Mouse (Mus musculus) MEL (cell line): ENCODE data around the gene Itga5. TPM values are rescaled to one million over a fixed set of nuclear protein-coding genes. Genes with fewer than 3 reads are reported as not detected.

Experiments used
- DNase-seq: peaks from one replicate; pipeline ENCODE4 v3.0.0; 2011; ENCODE audit warnings: low read depth, low spot score
- H3K27ac ChIP-seq: 2 replicates; pipeline ENCODE4 v1.5.1; 2012; ENCODE audit warnings: low read depth, mild to moderate bottlenecking, control low read depth, low read length, moderate library complexity; ENCODE audit not compliant: control insufficient read depth
- H3K27me3 ChIP-seq, 2 experiments: fragments of 150-350 bp in 1 of 2; sonication (generic) in 1 of 2; 2 replicates each; pipeline ENCODE4 v1.6.1; 2012; ENCODE audit warnings: low read length in 2 of 2, mild to moderate bottlenecking in 2 of 2, improper control_type of control experiment in 1 of 2, moderate library complexity in 1 of 2; ENCODE audit not compliant: insufficient read depth in 2 of 2, control insufficient read depth in 1 of 2
- H3K36me3 ChIP-seq, 2 experiments: 2 replicates each; pipeline ENCODE4 v1.6.1; 2012 to 2014; ENCODE audit warnings: low read length in 2 of 2, improper control_type of control experiment in 1 of 2, inconsistent platforms in 1 of 2, mild to moderate bottlenecking in 1 of 2; ENCODE audit not compliant: insufficient read depth in 2 of 2, control insufficient read depth in 1 of 2
- H3K4me1 ChIP-seq, 2 experiments: fragments of 150-350 bp in 1 of 2; sonication (generic) in 1 of 2; 2 replicates each; pipeline ENCODE4 v1.6.1; 2012; ENCODE audit warnings: low read length in 2 of 2, improper control_type of control experiment in 1 of 2, mild to moderate bottlenecking in 1 of 2; ENCODE audit not compliant: insufficient read depth in 2 of 2, control insufficient read depth in 1 of 2
- H3K4me3 ChIP-seq, 2 experiments: fragments of 150-350 bp in 1 of 2; sonication (generic) in 1 of 2; 2 replicates each; pipeline ENCODE4 v1.5.1; 2012; ENCODE audit warnings: low read depth in 2 of 2, low read length in 2 of 2, mild to moderate bottlenecking in 2 of 2, moderate library complexity in 2 of 2, control low read depth in 1 of 2, improper control_type of control experiment in 1 of 2; ENCODE audit not compliant: control insufficient read depth in 1 of 2, insufficient read depth in 1 of 2
- H3K79me2 ChIP-seq: 2 replicates; pipeline ENCODE4 v1.6.1; 2012; ENCODE audit warnings: mild to moderate bottlenecking, low read length, moderate library complexity; ENCODE audit not compliant: control insufficient read depth, poor library complexity, insufficient read depth
- H3K9ac ChIP-seq: 2 replicates; pipeline ENCODE4 v1.6.1; 2012; ENCODE audit warnings: low read depth, mild to moderate bottlenecking, control low read depth, low read length, moderate library complexity; ENCODE audit not compliant: control insufficient read depth, poor library complexity, severe bottlenecking
- H3K9me3 ChIP-seq: fragments of 150-350 bp; sonication (generic); replicated peaks from 2 replicates; pipeline ENCODE4 v1.6.1; 2012; ENCODE audit warnings: mild to moderate bottlenecking, low read length, improper control_type of control experiment, moderate library complexity; ENCODE audit not compliant: insufficient read depth
- CHD1 ChIP-seq: IDR thresholded peaks from 2 replicates; pipeline ENCODE4 v1.6.1; 2012; ENCODE audit warnings: low read depth, mild to moderate bottlenecking, inconsistent platforms, low read length, improper control_type of control experiment
- CHD2 ChIP-seq: IDR thresholded peaks from 2 replicates; pipeline ENCODE4 v1.6.1; 2011; ENCODE audit warnings: low read length, improper control_type of control experiment
- CTCF ChIP-seq, 3 experiments: IDR thresholded peaks in 2 of 3; conservative IDR thresholded peaks in 1 of 3; 2 replicates each; pipeline ENCODE4 v1.5.1; 2011 to 2012; ENCODE audit warnings: low read length in 3 of 3, low read depth in 2 of 3, mild to moderate bottlenecking in 2 of 3, improper control_type of control experiment in 1 of 3, inconsistent platforms in 1 of 3, mixed read lengths in 1 of 3, moderate library complexity in 1 of 3; ENCODE audit not compliant: control insufficient read depth in 1 of 3, insufficient read depth in 1 of 3, poor library complexity in 1 of 3, severe bottlenecking in 1 of 3
- EP300 ChIP-seq, 2 experiments: IDR thresholded peaks; 2 replicates each; pipeline ENCODE4 v1.6.1; 2011; ENCODE audit warnings: improper control_type of control experiment in 2 of 2, low read length in 2 of 2, low read depth in 1 of 2, mild to moderate bottlenecking in 1 of 2
- ETS1 ChIP-seq: IDR thresholded peaks from 2 replicates; pipeline ENCODE4 v1.6.1; 2012; ENCODE audit warnings: low read depth, mild to moderate bottlenecking, inconsistent platforms, low read length, improper control_type of control experiment, moderate library complexity
- GATA1 ChIP-seq: IDR thresholded peaks from 2 replicates; pipeline ENCODE4 v1.6.1; 2011; ENCODE audit warnings: low read depth, low read length, improper control_type of control experiment
- KAT2A ChIP-seq: conservative IDR thresholded peaks from 2 replicates; pipeline ENCODE4 v1.6.1; 2012; ENCODE audit warnings: low read depth, low read length, improper control_type of control experiment, inconsistent platforms
- MAX ChIP-seq: IDR thresholded peaks from 2 replicates; pipeline ENCODE4 v1.6.1; 2011; ENCODE audit warnings: low read length, improper control_type of control experiment
- MXI1 ChIP-seq: IDR thresholded peaks from 2 replicates; pipeline ENCODE4 v1.6.1; 2011; ENCODE audit warnings: mild to moderate bottlenecking, low read depth, low read length, improper control_type of control experiment
- MYB ChIP-seq: IDR thresholded peaks from 2 replicates; pipeline ENCODE4 v1.6.1; 2011; ENCODE audit warnings: mild to moderate bottlenecking, low read depth, low read length, improper control_type of control experiment
- NELFE ChIP-seq: IDR thresholded peaks from 2 replicates; pipeline ENCODE4 v1.6.1; 2011; ENCODE audit warnings: low read depth, low read length, improper control_type of control experiment
- NRF1 ChIP-seq: IDR thresholded peaks from 2 replicates; pipeline ENCODE4 v1.6.1; 2014; ENCODE audit warnings: low read depth, mild to moderate bottlenecking, inconsistent platforms, low read length, improper control_type of control experiment, moderate library complexity; ENCODE audit not compliant: poor library complexity, insufficient read depth, severe bottlenecking
- POLR2AphosphoS5 ChIP-seq: IDR thresholded peaks from 2 replicates; pipeline ENCODE4 v1.6.1; 2012; ENCODE audit warnings: low read depth, borderline replicate concordance, mild to moderate bottlenecking, inconsistent platforms, low read length, moderate library complexity, mixed read lengths
- RAD21 ChIP-seq: IDR thresholded peaks from 2 replicates; pipeline ENCODE4 v1.6.1; 2011; ENCODE audit warnings: mild to moderate bottlenecking, low read depth, low read length, improper control_type of control experiment
- SMC3 ChIP-seq: IDR thresholded peaks from 2 replicates; pipeline ENCODE4 v1.6.1; 2011; ENCODE audit warnings: low read depth, low read length, improper control_type of control experiment
- TAL1 ChIP-seq: IDR thresholded peaks from 2 replicates; pipeline ENCODE4 v1.6.1; 2012; ENCODE audit warnings: mild to moderate bottlenecking, inconsistent platforms, low read length, moderate library complexity, mixed read lengths
- TCF12 ChIP-seq: IDR thresholded peaks from 2 replicates; pipeline ENCODE4 v1.6.1; 2014; ENCODE audit warnings: low read depth, mild to moderate bottlenecking, inconsistent platforms, low read length, improper control_type of control experiment, moderate library complexity
- USF1 ChIP-seq: IDR thresholded peaks from 2 replicates; pipeline ENCODE4 v1.6.1; 2014; ENCODE audit warnings: low read depth, mild to moderate bottlenecking, inconsistent platforms, low read length, improper control_type of control experiment, moderate library complexity
- USF2 ChIP-seq, 2 experiments: IDR thresholded peaks; 2 replicates each; pipeline ENCODE4 v1.6.1; 2011 to 2012; ENCODE audit warnings: improper control_type of control experiment in 2 of 2, low read length in 2 of 2, borderline replicate concordance in 1 of 2, inconsistent platforms in 1 of 2, low read depth in 1 of 2, mild to moderate bottlenecking in 1 of 2; ENCODE audit not compliant: insufficient read depth in 1 of 2
- ZC3H11A ChIP-seq: IDR thresholded peaks from 2 replicates; pipeline ENCODE4 v1.6.1; 2012; ENCODE audit warnings: low read depth, mild to moderate bottlenecking, inconsistent platforms, low read length, improper control_type of control experiment
- ZKSCAN1 ChIP-seq: IDR thresholded peaks from 2 replicates; pipeline ENCODE4 v1.6.1; 2012; ENCODE audit warnings: low read depth, mild to moderate bottlenecking, inconsistent platforms, low read length, improper control_type of control experiment, moderate library complexity
- polyA plus RNA-seq, 2 experiments: library from polyadenylated mRNA; stranded (reverse) in 1 of 2; unstranded in 1 of 2; fragments of >175 nt in 1 of 2; fragments of >200 nt in 1 of 2; gene quantifications; 2 replicates each; pipeline versions ENCODE4 v1.2.1 to v1.2.4; 2012; ENCODE audit warnings: low replicate concordance in 2 of 2, low read depth in 1 of 2; ENCODE audit not compliant: insufficient read length in 2 of 2, insufficient read depth in 1 of 2, missing spikeins in 1 of 2
- total RNA-seq: library from RNA; depleted of rRNA; stranded (reverse); fragments of 300-350 nt; gene quantifications from 2 replicates; pipeline ENCODE4 v1.2.3, GENCODE M21; 2012

Itga5 gene
- total and polyA plus RNA-seq, 3 experiments: 6.0 to 17.4 TPM; not detected in 1

- Histone ChIP-seq H3K9me3 (no peaks in the 10 kb centered on the region), H3K79me2 (peaks cover 17% of the 10 kb centered on the region), H3K27ac (peak overlapping the region; percentile 14; the same call in 1 of the 2 replicates), H3K4me1 (peaks cover 18 to 33% of the 10 kb centered on the region in 2 experiments)
- no peak for TF ChIP-seq CHD1
- TF ChIP-seq KAT2A: no peak
- TF ChIP-seq EP300 (IDR thresholded peaks at IDR 0.05; ENCODE audit: low read depth in 1 of 2, low read length in 2 of 2): no peak
- TF ChIP-seq TAL1: no peak
- no peak for TF ChIP-seq NELFE
- no peak for TF ChIP-seq MXI1
- TF ChIP-seq POLR2AphosphoS5: no peak
- TF ChIP-seq MAX: no peak
- no peak for TF ChIP-seq USF1
- TF ChIP-seq ETS1: no peak
- no peak for TF ChIP-seq USF2 (IDR thresholded peaks at IDR 0.05; ENCODE audit: borderline replicate concordance in 1 of 2, insufficient read depth in 1 of 2, low read depth in 1 of 2, low read length in 2 of 2)
- TF ChIP-seq CTCF (IDR thresholded peaks at IDR 0.05 in 2 of 3, conservative IDR thresholded peaks at IDR 0.05 in 1 of 3; ENCODE audit: control insufficient read depth in 1 of 3, insufficient read depth in 1 of 3, low read depth in 2 of 3, low read length in 3 of 3, poor library complexity in 1 of 3, severe bottlenecking in 1 of 3): no peak
- no peak for TF ChIP-seq SMC3
- TF ChIP-seq MYB: no peak
- no peak for TF ChIP-seq CHD2
- no peak for TF ChIP-seq NRF1
- TF ChIP-seq, all 39 proteins: peak for 0
- no peak for DNase-seq
- peaks cover 0 to 38% of the 10 kb centered on the region in 2 experiments; a peak in 3 of 4 replicates for H3K36me3 ChIP-seq
- H3K27me3 ChIP-seq: no peaks in the 10 kb centered on the region
- H3K9ac ChIP-seq: no peak overlapping the region
- no peak overlapping the region for H3K4me3 ChIP-seq
Observed at GRCm38 (mm10) chr15:103359122-103359510, 7.4 kb downstream of the Itga5 start.

DNA sequence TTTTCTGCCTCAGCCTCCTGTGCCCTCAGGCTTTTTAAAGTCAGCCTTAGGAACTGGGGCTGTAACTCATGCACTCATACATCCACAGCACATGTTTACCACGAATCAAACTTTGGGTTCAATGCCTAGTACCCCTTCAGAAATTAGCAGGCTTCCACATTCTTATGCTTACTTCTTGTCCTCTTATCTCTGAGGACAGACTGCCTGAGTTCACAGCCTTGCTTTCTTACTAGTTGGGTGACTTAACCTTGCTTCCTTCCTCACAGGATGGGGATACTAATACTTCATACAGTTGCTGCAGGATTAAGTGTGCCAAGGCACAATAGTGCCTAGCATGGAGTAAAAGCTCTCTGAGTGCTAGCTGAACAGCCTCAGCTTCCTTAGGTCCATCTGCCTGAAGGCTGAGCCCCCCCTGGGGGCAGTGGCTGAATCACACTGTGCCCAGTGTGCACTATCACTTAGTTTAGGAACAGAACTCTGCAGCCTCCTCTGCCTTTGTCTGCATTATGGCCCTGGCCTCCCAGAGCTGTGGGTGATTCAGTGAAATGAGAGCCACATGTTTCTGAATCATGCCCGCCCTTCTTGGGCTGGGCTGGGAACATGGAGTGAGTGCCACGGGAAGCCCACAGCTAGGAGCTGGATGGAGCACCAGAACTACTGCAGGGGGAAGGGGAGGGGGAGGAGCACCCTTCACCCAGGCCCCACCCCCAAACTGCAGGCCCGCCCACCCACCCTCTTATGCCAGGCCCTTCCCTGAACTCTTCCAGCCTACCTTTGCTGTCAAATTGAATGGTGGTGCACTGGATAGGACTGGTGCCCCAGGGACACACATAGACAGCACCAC lies 8.1 kb downstream of the Itga5 start:
- peaks cover 0 to 32% of the 10 kb centered on the region in 2 experiments; a peak in 3 of 4 replicates for H3K36me3 ChIP-seq
- peaks cover 12 to 27% of the 10 kb centered on the region in 2 experiments; a peak in 3 of 4 replicates for H3K4me1 ChIP-seq
- H3K9ac ChIP-seq: no peak overlapping the region
- no peak overlapping the region for H3K4me3 ChIP-seq
- peak overlapping the region; percentile 17; the same call in 1 of the 2 replicates for H3K27ac ChIP-seq
- no peak for TF ChIP-seq CHD1
- TF ChIP-seq ZKSCAN1: no peak
- no peak for TF ChIP-seq TCF12
- TF ChIP-seq ZC3H11A: no peak
- no peak for TF ChIP-seq USF2 (IDR thresholded peaks at IDR 0.05; ENCODE audit: borderline replicate concordance in 1 of 2, insufficient read depth in 1 of 2, low read depth in 1 of 2, low read length in 2 of 2)
- TF ChIP-seq MYB: no peak
- TF ChIP-seq USF1: no peak
- peak in 1 of 2 experiments; percentile 28; a peak in 3 of 4 replicates for TF ChIP-seq EP300 (IDR thresholded peaks at IDR 0.05; ENCODE audit: low read depth in 1 of 2, low read length in 2 of 2)
- no peak for TF ChIP-seq MAX
- TF ChIP-seq POLR2AphosphoS5: no peak
- TF ChIP-seq CTCF (IDR thresholded peaks at IDR 0.05 in 2 of 3, conservative IDR thresholded peaks at IDR 0.05 in 1 of 3; ENCODE audit: control insufficient read depth in 1 of 3, insufficient read depth in 1 of 3, low read depth in 2 of 3, low read length in 3 of 3, poor library complexity in 1 of 3, severe bottlenecking in 1 of 3): no peak
- peak; percentile 19; the same call in 1 of the 2 replicates for TF ChIP-seq GATA1
- TF ChIP-seq TAL1: peak; percentile 68
- no peak for TF ChIP-seq RAD21
- H3K9me3 ChIP-seq: no peaks in the 10 kb centered on the region
- H3K27me3 ChIP-seq: no peaks in the 10 kb centered on the region
- peak; percentile 52 for DNase-seq
- H3K79me2 ChIP-seq: peaks cover 13% of the 10 kb centered on the region; the same call in 1 of the 2 replicates
